Mouse (Mus musculus) hindbrain, embryonic 12.5 days (tissue): ENCODE measurements around the gene Tarbp2. TPM values are rescaled to one million over a fixed set of nuclear protein-coding genes. Genes with fewer than 3 reads are reported as not detected.

Source experiments
- ATAC-seq: fragments of 200-750 bp; cut with Nextera tagmentation; 2 replicates; pipeline ENCODE4 v1.8.0; 2017; ENCODE audit warnings: moderate TSS enrichment; ENCODE audit not compliant: low FRiP score
- H3K27ac ChIP-seq: fragments of 300-500 bp; sonication (generic); 2 replicates; pipeline ENCODE4 v1.5.1; 2016; ENCODE audit warnings: mild to moderate bottlenecking
- H3K27me3 ChIP-seq: fragments of 300-500 bp; sonication (generic); 2 replicates; pipeline ENCODE4 v1.6.1; 2016; ENCODE audit warnings: mild to moderate bottlenecking
- H3K36me3 ChIP-seq: fragments of 300-500 bp; sonication (generic); 2 replicates; pipeline ENCODE4 v1.6.1; 2016; ENCODE audit warnings: mild to moderate bottlenecking
- H3K4me1 ChIP-seq: fragments of 300-500 bp; sonication (generic); 2 replicates; pipeline ENCODE4 v1.6.1; 2016
- H3K4me2 ChIP-seq: fragments of 300-500 bp; sonication (generic); replicated peaks from 2 replicates; pipeline ENCODE4 v1.6.1; 2016; ENCODE audit warnings: mild to moderate bottlenecking
- H3K4me3 ChIP-seq: fragments of 300-500 bp; sonication (generic); 2 replicates; pipeline ENCODE4 v1.5.1; 2016; ENCODE audit warnings: mild to moderate bottlenecking
- H3K9ac ChIP-seq: fragments of 300-500 bp; sonication (generic); 2 replicates; pipeline ENCODE4 v1.6.1; 2016; ENCODE audit warnings: mild to moderate bottlenecking, moderate library complexity
- H3K9me3 ChIP-seq: fragments of 300-500 bp; sonication (generic); replicated peaks from 2 replicates; pipeline ENCODE4 v1.6.1; 2016; ENCODE audit warnings: mild to moderate bottlenecking
- WGBS: fragments of 180-500 bp; shearing (Covaris S2); methylation state at CpG from one replicate; pipeline ENCODE4 v1.1.7; 2016; 5-methylcytosine and 5-hydroxymethylcytosine counted together
- polyA plus RNA-seq: library from polyadenylated mRNA; unstranded; fragments of >200 nt; fragmentation: Nextera tagmentation; extraction: Ambion mirVana; gene quantifications from 2 replicates; pipeline ENCODE4 v1.2.1, GENCODE M21; 2016

Tarbp2 gene
- 93.0 and 94.0 TPM in 2 replicates for polyA plus RNA-seq

DNA sequence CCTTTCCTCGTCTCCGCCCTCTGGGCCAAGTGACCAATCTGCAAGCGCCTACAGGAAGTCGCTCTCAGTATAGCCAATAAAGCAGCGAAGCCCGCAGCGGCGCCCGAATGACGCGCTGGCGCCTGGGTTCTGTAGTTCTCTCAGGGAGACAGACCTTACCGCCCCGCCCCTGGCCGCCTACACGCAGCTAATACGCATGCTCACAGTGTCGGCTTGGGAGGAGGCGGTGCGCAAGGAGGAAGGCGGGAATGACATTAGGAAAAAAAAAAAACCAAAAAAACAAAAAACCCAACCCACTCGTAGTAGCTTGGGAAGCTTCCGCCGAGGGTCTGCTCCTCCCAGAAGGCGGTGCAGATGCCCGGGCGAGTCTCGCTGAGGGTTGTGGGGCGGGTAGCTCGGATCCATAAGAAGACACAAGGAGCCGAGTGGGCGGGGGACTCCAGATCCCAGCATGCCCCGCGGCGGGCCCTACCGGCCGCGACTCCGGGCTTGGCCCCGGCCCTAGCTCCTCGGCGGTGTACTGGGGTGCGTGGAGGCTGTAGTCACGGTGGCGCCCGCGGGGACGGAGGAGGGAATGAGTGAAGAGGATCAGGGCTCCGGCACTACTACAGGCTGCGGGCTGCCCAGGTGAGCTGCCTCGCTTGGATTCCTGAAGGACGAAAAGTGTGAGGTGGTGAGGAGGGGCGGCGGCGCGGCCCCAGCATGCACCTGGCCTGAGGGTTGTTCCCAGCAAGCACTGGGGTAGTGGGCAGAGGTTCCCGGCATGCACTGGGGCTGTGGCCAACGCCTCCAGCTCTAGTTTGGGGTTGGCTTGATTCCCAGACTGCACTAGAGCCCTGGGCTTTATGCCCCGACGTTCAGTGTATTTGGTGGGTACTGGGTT lies at the start of gene Tarbp2:
Gene Tarbp2, plus strand, starts transcription at position 217 of the 883 bp plus-strand sequence.
- 1% methylated on average over 58 of the region's 60 CpGs for WGBS
- H3K4me1 ChIP-seq = peaks cover 40% of the 10 kb centered on the region

DNA sequence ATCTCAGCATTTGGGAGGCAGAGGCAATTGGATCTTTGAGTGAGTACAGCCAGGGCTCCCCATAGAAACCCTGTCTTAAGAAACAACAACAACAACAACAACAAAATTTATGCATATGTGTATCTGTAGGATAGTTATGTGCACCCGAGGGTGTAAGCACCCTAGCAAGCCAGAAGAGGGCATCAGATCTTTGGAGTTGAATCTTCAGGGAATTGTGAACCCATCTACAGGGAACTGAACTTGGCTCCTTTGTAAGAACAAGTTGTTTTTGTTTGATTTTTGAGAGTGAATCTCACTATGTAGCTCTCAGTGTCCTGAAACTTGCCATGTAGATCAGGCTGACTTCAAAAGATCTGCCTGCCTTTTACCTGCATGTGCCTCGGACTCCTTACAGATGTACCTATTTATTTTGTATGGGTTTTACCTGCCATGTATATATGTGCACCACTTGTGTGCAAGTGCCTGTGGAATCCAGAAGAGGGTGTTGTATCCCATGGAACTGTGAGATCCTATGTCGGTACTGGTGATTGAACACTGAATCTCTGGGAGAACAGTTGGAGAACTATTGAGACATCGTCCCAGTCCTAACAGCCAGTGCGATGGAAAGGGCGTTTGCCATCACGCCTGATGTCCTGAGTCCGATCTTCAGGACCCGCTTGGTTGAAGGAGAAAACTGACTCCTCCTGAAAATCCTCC lies 49.2 kb upstream of the Tarbp2 start:
- Histone ChIP-seq H3K27ac (no peak overlapping the region), H3K36me3 (no peaks in the 10 kb centered on the region), H3K27me3 (no peaks in the 10 kb centered on the region), H3K4me1 (peaks cover 7% of the 10 kb centered on the region), H3K9me3 (no peaks in the 10 kb centered on the region), H3K9ac (no peak overlapping the region), H3K4me3 (no peak overlapping the region), H3K4me2 (no peak overlapping the region)
- 95% methylated on average over 9 of the region's 9 CpGs for WGBS
- no peak for ATAC-seq

More for the DNA sequence above, at the start of gene Tarbp2:
- peak; percentile 93 for ATAC-seq
- peak within 1 kb of the TSS; percentile 88 for H3K9ac ChIP-seq
- H3K27ac ChIP-seq = peak within 1 kb of the TSS; percentile 99
- H3K27me3 ChIP-seq = no peaks in the 10 kb centered on the region
- H3K4me2 ChIP-seq = peak within 1 kb of the TSS; percentile 82
- peaks cover 16% of the 10 kb centered on the region for H3K36me3 ChIP-seq
- no peaks in the 10 kb centered on the region for H3K9me3 ChIP-seq
- peak within 1 kb of the TSS; percentile 55 for H3K4me3 ChIP-seq

DNA sequence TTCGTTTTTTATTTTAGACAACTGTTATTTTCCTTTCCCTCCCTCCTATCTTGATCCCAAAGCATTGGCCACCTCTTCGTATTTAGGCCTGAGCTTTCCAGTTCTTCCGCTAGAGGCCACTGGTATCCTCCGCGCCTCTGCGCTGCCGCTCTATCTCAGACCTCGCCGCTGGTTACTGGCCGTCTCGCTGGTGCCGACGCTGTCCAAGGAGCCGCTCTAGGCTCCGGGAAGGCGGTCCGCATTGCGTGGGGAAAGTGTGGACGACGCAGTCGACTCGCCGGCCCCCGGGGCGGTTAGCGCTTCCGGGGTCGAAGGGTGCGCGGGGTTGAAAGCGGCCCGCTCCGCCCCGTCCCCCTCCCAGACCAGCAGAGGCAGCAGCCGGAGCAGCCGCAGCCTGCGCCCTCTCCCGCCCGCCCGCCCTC lies 47.8 kb upstream of the Tarbp2 start, which contains the start of gene Pcbp2:
Gene Pcbp2, plus strand, starts transcription at position 357 of the 422 bp plus-strand sequence.
- H3K27me3 ChIP-seq = no peaks in the 10 kb centered on the region
- under 1% methylated on average over 31 of the region's 40 CpGs for WGBS
- H3K9me3 ChIP-seq = no peaks in the 10 kb centered on the region
- peak within 1 kb of the TSS; percentile 98 for H3K27ac ChIP-seq
- H3K4me1 ChIP-seq = peaks cover 7% of the 10 kb centered on the region
- H3K4me2 ChIP-seq = peak within 1 kb of the TSS; percentile 71
- peaks cover 13% of the 10 kb centered on the region for H3K36me3 ChIP-seq
- peak; percentile 99 for ATAC-seq
- peak within 1 kb of the TSS; percentile 93 for H3K9ac ChIP-seq
- peak within 1 kb of the TSS; percentile 81 for H3K4me3 ChIP-seq

DNA sequence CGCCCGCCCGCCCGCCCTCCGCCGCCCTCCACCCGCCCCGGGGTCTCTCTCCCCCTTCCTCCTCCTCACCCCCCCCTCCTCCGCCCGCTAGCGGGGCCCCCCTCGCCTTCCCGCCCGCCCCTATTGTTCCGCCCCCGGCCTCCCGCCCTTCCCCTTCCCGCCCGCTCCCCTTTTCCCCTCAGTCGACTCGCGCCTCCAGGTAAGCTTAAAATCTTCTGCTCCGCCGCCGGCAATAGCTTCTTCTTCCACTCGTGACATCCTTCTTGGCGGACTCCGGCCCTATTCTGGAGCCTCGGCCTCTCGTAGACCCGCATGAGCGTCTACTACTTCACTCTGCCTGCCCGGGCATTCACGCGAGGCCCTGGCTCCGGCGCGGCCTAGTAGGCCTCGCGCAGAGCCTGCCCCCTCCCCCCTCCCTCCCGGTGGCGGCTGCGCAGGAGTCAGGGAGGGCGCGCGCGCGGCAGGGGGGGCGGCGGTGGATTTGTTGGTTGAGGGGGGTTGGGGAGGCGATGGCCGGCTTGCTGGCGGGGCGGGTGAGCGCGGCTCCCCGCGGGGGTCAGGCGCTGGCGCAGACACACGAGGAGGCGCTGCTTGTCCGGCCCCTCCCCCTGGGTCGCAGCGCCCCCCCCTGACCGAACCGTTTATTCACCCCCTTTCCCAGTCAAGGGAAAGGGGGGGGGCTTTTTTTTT lies 47.2 kb upstream of the Tarbp2 start:
- peak overlapping the region; percentile 98 for H3K27ac ChIP-seq
- H3K4me3 ChIP-seq = peak overlapping the region; percentile 81
- peak overlapping the region; percentile 71 for H3K4me2 ChIP-seq
- peaks cover 19% of the 10 kb centered on the region for H3K36me3 ChIP-seq
- H3K9ac ChIP-seq = peak overlapping the region; percentile 93
- no peaks in the 10 kb centered on the region for H3K27me3 ChIP-seq
- peak; percentile 82 for ATAC-seq
- H3K9me3 ChIP-seq = no peaks in the 10 kb centered on the region
- under 1% methylated on average over 30 of the region's 67 CpGs for WGBS
- H3K4me1 ChIP-seq = peaks cover 7% of the 10 kb centered on the region

DNA sequence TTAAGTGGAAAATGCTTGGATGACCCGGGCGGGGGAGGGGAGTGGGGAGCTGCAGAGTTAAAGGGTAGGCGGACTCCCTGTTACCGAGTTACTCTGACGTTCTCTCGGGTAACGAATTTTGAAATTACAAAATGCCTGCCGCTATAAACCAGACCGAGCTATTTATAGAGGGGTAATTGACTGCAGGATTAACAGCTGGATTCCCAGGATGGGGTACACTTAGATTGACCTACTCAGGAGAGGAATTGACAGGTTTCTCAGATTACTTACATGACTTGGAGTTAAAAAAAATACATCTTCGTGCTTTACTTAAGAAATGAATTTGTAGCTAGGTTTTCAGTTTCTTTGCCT lies 46.7 kb upstream of the Tarbp2 start:
- Histone ChIP-seq H3K4me2 (peak overlapping the region; percentile 71), H3K4me1 (peaks cover 7% of the 10 kb centered on the region), H3K27me3 (no peaks in the 10 kb centered on the region), H3K36me3 (peaks cover 24% of the 10 kb centered on the region), H3K9ac (peak overlapping the region; percentile 93), H3K27ac (peak overlapping the region; percentile 98), H3K9me3 (no peaks in the 10 kb centered on the region), H3K4me3 (peak overlapping the region; percentile 81)
- peak; percentile 0; the same call in 1 of the 2 replicates for ATAC-seq
- whole genome bisulfite sequencing = 0% methylated on average over 10 of the region's 10 CpGs

DNA sequence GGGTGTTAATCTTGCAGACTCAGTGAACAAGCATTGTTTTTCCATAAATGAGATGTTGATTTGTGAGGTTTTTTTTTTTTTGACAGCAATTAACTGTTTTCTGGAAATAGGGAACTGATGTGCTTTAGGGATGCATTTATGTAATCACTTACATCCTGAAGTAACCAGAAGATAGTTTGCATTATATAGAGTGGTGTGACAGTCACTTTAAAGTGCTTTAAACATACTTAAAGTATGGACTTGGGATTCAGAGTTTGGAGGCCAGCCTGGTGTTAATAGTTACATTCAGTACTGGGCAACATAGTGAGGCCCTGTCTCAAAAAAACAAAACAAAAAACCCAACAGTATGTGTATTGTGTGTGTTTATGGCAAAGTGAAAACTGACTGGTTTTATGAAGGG lies 46.3 kb upstream of the Tarbp2 start:
- peaks cover 7% of the 10 kb centered on the region for H3K4me1 ChIP-seq
- H3K27ac ChIP-seq = no peak overlapping the region
- H3K9me3 ChIP-seq = no peaks in the 10 kb centered on the region
- peak overlapping the region; percentile 81 for H3K4me3 ChIP-seq
- H3K36me3 ChIP-seq = peaks cover 27% of the 10 kb centered on the region
- H3K27me3 ChIP-seq = no peaks in the 10 kb centered on the region
- peak overlapping the region; percentile 71 for H3K4me2 ChIP-seq
- peak overlapping the region; percentile 93 for H3K9ac ChIP-seq
- no peak for ATAC-seq

DNA sequence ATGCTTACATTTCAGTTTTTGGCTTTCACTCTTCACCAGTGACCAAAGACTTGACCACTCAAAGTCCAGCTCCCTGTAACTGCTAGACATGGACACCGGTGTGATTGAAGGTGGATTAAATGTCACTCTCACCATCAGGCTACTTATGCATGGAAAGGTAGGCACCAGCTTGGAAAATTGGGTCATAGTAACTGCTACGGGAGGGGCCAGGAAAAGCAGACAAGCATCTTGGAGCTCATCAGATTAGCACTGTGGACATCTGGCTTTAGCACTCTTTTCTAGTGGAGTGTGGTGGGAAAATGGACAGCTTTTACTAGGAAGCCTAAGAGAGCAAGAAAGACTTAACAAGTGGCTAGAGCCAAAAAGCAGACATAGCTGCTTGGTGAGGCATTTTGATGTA lies 44.7 kb upstream of the Tarbp2 start:
- no peaks in the 10 kb centered on the region for H3K9me3 ChIP-seq
- H3K4me1 ChIP-seq = peaks cover 7% of the 10 kb centered on the region
- H3K9ac ChIP-seq = no peak overlapping the region
- no peak overlapping the region for H3K4me3 ChIP-seq
- ATAC-seq = no peak
- H3K27me3 ChIP-seq = no peaks in the 10 kb centered on the region
- no peak overlapping the region for H3K27ac ChIP-seq
- WGBS = 74% methylated on average over 2 of the region's 2 CpGs
- 0 out of 2 replicates have a peak overlapping the region, but pooled peaks have one; percentile 14 for H3K4me2 ChIP-seq
- H3K36me3 ChIP-seq = peaks cover 35% of the 10 kb centered on the region

DNA sequence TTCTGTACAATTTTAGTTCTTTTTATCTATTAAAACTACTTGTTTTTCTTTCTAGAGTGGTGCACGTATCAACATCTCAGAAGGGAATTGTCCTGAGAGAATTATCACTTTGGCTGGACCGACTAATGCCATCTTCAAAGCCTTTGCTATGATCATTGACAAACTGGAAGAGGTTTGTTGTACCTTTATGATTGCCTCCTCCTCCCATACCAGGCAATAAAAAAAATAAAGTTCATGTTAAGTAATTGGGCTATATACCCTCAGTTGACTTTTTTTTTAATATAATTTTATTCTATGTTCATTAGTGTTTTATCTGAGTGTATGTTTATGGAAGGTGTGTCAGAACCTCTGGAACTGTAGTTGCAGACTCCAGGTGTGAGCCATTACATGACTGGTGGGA lies 43.5 kb upstream of the Tarbp2 start:
- Histone ChIP-seq H3K4me2 (no peak overlapping the region), H3K27ac (no peak overlapping the region), H3K27me3 (no peaks in the 10 kb centered on the region), H3K9ac (no peak overlapping the region), H3K36me3 (peaks cover 46% of the 10 kb centered on the region), H3K4me1 (peaks cover 7% of the 10 kb centered on the region), H3K9me3 (no peaks in the 10 kb centered on the region), H3K4me3 (no peak overlapping the region)
- 93% methylated on average over 2 of the region's 2 CpGs for WGBS
- no peak for ATAC-seq

DNA sequence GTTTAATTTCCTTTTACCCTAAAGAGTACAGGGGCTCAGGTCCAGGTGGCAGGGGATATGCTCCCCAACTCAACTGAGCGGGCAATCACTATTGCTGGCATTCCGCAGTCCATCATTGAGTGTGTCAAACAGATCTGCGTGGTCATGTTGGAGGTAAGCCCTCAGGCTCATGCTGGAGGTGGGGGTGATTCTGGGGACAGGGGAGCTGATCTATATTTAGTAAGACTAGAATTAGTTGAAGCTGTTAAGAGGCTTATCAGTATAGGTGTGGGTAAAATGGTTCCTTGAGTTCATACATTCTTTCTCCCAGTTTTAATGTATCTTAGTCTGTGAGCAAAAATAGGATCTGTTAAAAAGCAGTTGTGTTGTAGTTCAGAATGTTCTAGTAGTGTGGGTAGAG lies 34.9 kb upstream of the Tarbp2 start:
- no peak overlapping the region for H3K27ac ChIP-seq
- H3K36me3 ChIP-seq = peaks cover 75% of the 10 kb centered on the region
- WGBS = 95% methylated on average over 3 of the region's 3 CpGs
- no peaks in the 10 kb centered on the region for H3K4me1 ChIP-seq
- no peak overlapping the region for H3K4me2 ChIP-seq
- H3K9me3 ChIP-seq = no peaks in the 10 kb centered on the region
- no peak for ATAC-seq
- H3K4me3 ChIP-seq = no peak overlapping the region
- H3K27me3 ChIP-seq = no peaks in the 10 kb centered on the region
- no peak overlapping the region for H3K9ac ChIP-seq

DNA sequence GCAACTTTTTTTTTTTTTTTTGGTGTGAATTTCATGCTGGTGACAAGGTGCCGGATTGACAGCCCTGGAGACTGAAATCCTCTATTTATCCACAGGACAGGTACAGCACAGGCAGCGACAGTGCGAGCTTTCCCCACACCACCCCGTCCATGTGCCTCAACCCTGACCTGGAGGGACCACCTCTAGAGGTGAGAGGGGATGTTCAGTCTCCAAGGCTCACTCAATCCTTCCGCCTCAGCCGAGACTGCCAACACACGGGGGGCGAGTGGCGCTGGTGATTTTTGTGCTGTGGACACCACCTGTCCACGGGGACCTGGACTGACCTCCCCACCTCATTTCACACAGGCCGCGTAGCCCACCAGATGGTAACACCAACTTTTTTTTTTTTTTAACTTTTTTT lies 32.1 kb upstream of the Tarbp2 start:
- H3K36me3 ChIP-seq = peaks cover 86% of the 10 kb centered on the region
- H3K4me1 ChIP-seq = no peaks in the 10 kb centered on the region
- no peaks in the 10 kb centered on the region for H3K9me3 ChIP-seq
- H3K4me2 ChIP-seq = no peak overlapping the region
- no peaks in the 10 kb centered on the region for H3K27me3 ChIP-seq
- WGBS = 94% methylated on average over 12 of the region's 12 CpGs
- H3K27ac ChIP-seq = no peak overlapping the region
- no peak for ATAC-seq
- H3K9ac ChIP-seq = no peak overlapping the region
- no peak overlapping the region for H3K4me3 ChIP-seq

DNA sequence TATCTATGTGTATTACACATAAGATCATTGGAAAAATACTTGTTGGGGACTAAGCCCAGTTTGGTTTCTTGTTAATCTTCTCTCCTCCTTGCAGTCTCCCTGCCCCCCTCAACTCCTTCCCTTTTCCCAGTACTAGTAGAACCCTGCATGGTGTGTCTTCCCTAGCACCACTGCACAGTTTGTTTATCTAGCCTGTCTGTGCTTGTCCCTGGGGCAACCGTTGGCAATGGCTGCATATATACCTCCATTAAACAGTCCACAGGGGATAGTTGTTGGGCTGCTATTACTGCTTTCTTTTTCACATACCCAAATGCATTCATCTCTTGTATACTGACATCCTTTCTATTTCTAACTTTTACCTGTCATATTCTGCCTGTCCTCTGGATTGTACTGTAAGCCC lies 30.3 kb upstream of the Tarbp2 start:
- WGBS = 65% methylated on average over 1 of the region's 1 CpGs
- H3K4me1 ChIP-seq = no peaks in the 10 kb centered on the region
- H3K27ac ChIP-seq = no peak overlapping the region
- H3K4me3 ChIP-seq = no peak overlapping the region
- no peaks in the 10 kb centered on the region for H3K9me3 ChIP-seq
- peaks cover 80% of the 10 kb centered on the region for H3K36me3 ChIP-seq
- no peak overlapping the region for H3K4me2 ChIP-seq
- H3K9ac ChIP-seq = no peak overlapping the region
- no peak for ATAC-seq
- H3K27me3 ChIP-seq = no peaks in the 10 kb centered on the region

DNA sequence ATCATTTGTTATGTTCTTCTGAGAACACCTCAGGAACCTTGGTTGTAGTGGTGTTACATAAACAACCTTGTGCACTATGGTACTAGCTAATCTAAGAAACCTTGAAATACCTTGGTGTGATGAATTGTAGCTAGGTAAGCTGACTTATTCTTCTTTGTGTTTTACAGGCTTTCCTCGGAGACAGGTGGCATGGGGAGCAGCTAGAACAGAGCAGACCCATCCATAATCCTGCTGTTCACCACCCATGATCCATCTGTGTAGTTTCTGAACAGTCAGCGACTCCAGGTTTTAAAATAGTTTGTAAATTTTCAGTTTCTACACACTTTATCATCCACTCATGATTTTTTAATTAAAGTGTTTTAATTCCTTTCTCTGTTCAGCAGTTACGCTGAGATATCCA lies 19.7 kb upstream of the Tarbp2 start:
- Histone ChIP-seq H3K9ac (no peak overlapping the region), H3K27ac (no peak overlapping the region), H3K4me1 (no peaks in the 10 kb centered on the region), H3K36me3 (peaks cover 86% of the 10 kb centered on the region), H3K4me2 (no peak overlapping the region), H3K9me3 (no peaks in the 10 kb centered on the region), H3K27me3 (no peaks in the 10 kb centered on the region), H3K4me3 (no peak overlapping the region)
- 92% methylated on average over 3 of the region's 3 CpGs for WGBS
- no peak for ATAC-seq
